Mouse (Mus musculus) heart, postnatal 25 days (tissue): ENCODE results near the gene Smim12. TPM values are rescaled to one million over a fixed set of nuclear protein-coding genes. Genes with fewer than 3 reads are reported as not detected.

Experiments
- DNase-seq: peaks from one replicate; pipeline ENCODE4 v3.0.0; 2022; ENCODE audit warnings: low spot score
- intact Hi-C: fragments of 180-260 bp; cut with DNase I; formaldehyde crosslinking; loops from one replicate; pipeline ENCODE4 v1.15.1; 2025
- total RNA-seq, 2 experiments: library from RNA; stranded (reverse); gene quantifications; 2 replicates each; pipeline ENCODE4 v1.2.3; 2021

Smim12 gene
- total RNA-seq, 2 experiments from 2014 or later = 49.2 to 50.6 TPM

DNA sequence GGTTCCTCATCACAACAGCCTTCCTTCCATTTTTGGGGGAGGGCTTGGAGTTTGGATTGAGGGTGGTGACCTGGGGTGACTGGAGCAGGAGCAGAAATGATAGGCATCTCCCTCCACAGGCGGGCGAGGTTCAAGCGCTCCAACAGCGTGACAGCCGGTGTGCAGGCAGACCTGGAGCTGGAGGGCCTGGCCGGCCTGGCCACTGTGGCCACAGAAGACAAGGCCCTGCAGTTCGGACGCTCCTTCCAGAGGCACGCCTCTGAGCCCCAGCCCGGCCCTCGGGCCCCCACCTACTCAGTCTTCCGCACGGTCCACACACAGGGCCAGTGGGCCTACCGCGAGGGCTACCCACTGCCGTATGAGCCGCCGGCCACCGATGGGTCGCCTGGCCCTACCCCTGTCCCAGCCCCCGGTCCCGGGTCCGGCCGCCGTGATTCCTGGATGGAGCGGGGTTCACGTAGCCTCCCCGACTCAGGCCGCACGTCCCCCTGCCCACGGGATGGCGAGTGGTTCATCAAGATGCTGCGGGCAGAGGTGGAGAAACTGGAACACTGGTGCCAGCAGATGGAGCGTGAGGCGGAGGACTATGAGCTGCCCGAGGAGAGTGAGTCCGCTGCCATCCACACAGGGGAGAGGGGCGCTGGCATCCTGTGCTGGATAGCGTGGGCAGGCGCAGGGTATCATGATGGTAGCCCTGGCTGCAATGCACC, 10.0 kb upstream of the Smim12 start:
- intact Hi-C loops = loop anchor here (2.0 kb wide), 1 partner anchor 85 kb away; no protein-coding TSS in a partner anchor
- DNase-seq = no peak

DNA sequence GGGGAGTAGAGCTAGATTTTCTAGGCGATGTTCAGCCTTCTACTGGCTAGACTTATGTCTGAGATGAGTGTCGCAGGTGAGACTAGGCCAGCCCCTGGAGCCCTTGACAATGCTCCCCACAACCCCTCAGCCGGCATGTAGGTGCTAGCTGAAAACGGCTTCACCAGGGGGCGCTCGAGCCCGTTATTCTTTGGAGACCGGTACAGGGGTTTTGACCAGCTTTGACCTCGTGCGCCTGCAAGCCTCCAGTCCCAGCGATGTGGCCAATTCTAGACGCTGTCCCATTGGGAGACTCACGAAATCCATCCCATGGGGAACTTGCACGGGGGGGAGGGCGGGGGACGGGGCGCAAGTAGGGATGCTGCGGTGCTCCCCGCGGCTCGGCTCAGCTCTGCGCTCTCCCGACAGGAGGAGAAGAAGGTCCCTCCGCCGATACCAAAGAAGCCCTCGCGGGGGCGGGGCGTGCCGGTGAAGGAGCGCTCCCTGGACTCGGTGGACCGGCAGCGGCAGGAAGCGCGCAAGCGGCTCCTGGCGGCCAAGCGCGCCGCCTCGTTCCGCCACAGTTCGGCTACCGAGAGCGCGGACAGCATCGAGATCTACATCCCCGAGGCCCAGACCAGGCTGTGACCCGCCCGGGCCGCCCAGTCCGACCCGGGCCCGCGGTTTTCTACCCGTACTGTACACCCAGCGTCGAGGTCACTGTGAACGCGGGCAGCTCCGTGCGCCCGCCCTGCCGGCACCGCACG, 7.7 kb upstream of the Smim12 start:
- peak; percentile 53 for DNase-seq
- intact Hi-C loops = loop anchor here (1.0 to 2.0 kb wide), 2 partner anchors 83 to 88 kb away; no protein-coding TSS in a partner anchor

DNA sequence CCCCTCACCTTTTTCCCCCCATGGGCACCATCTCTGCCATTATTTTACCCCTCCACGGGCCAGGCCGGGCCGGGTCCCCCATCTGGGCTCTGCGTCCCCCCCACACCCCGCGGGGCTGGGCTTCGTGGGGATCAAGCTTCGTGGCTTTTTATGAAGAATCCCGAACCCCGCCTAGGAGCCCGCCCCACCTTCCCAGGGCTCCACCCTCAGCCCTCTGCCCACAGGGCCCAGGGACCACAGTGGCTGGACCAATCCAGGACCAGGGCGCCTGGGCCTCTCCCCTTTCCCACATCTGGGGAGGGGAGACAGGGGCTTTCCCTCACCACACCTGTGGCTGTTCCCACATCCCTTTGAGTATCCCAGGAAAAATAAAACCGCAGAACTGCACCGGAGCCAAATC, 7.0 kb upstream of the Smim12 start:
- no peak for DNase-seq
- intact Hi-C loops = no loop called here

DNA sequence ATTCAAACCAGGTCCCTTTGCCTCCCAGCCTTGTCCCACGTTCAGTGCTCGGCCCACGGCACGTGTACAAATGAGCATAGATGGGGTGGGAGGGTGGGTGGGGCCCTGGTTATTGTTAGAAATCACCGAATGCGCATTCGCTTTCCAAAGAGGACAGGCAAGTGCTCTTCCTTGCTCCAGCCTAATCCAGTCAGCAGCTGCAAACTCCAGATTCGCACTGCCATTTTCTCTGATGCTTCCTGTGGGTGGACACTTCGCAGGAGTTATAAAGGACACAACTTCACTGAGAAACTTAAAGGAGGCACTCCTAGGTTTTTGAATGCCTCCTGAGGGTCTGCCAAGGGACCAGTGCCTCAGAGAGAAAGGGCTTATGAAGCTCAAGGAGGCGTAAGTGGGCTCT, 6.3 kb upstream of the Smim12 start:
- intact Hi-C loops = no loop called here
- DNase-seq = no peak

DNA sequence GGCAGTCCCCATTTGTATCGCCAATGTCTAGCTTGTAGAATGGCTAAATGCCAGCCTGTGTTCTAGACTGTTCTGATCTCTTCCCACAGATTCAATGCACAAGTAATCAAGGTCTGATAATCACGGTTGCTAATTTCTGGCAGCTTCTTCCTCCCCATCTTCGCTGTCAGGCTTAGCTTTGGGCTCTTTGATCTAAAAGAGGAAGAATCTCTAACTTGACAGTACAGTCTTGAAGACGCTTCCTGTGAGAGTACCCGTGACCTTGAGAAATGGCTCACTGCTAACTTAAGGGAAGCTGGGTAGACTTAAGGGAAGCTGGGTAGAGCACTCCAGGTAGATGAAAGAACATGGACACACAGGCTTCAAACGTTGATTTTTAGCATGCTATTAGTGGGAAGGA, 888 bp upstream of the Smim12 start:
- DNase-seq = no peak
- intact Hi-C loops = loop anchor here (10.0 kb wide), 3 partner anchors 168 to 688 kb away; partner anchors contain the start of genes Clspn, Sfpq and Zmym6

DNA sequence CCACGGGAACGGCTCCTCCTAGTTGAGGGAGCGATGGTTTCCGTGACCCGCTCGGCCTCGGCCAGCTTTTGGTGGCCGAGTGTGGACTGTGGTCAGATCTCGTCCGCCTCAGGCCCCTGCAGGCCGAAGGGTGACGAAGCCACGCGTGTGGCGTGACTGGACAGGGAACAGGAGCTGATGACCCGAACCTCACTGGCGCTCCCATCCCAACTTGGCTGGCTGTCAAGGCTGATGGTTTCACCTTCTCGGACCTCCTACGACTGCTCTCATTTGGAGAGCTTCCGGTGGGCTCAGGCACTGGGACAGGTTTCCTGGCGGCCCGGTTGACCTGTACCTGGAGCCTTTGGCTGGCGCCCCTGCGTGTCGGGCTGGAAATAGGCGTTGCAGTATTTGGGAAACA, 369 bp downstream of the Smim12 start:
- intact Hi-C loops = loop anchor here (10.0 kb wide), 3 partner anchors 169 to 689 kb away; partner anchors contain the start of genes Clspn, Sfpq and Zmym6
- no peak for DNase-seq

DNA sequence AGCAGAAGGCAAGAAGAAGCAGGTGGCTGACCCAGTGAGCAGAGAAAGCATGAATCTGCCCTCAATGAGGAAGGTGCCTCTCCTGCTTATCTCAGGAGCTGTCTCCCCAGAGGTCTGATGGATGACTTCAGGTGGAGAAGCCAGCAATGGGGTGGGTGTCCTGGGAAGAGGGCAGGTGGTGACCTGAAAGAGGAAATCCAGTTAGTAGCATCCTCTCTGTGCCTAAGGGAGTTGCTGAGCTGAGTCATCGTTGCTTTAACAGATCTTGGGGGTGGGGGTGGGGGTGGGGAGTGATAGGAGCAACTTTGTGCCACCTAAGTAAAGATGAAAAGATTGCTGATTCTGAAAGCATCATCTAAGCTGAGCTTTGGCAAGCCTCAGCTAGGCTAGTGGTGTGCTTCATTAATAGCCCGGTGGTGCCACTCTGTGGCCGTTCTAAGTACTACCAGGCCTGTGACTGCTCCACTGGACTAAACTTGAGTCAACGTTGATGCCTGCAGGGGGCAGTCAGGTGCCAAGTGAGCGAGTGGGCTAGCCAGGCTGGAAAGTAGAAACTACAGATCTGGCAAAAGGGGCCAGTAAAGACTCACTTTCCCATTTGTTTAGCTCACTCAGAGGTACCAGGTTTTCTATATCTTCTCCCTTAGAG, 6.2 kb downstream of the Smim12 start:
- peak; percentile 83 for DNase-seq
- intact Hi-C loops = loop anchor here (1.0 to 10.0 kb wide), 5 partner anchors 67 to 695 kb away; partner anchors contain the start of genes Clspn, Psmb2, Sfpq and Zmym6

DNA sequence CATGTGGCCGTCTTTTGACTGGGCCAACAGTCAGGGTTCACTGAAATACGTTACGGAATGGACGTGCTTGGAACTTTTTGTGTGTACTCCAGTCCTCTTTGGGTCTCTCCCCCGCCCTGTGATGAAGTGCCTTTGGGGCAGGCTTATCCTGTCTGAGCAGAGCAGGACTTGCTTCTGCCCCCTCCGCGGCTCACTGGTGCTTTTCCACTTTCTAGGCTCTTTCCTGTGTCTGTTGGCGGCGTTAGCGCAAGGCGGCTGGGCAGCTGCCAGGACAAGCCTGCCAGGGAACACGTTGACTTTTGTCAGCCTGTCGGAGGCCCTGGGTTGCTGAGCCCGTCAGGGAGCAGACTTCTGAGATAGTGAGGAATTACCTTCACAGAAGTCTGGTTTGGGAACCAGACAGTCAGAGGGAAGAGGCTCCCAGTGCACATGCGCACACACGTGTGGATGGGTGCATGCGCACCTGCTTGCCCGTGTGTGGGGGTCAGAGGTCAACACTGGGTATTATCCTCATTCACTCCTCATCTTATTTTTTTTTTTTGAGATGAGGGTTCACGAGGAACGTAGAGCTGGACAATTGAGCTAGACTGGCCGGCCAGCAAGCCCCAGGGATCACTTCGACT, 8.5 kb downstream of the Smim12 start:
- DNase-seq = peak; percentile 82
- intact Hi-C loops = loop anchor here (10.0 kb wide), 1 partner anchor 577 kb away; the partner anchor contains the start of gene Psmb2

DNA sequence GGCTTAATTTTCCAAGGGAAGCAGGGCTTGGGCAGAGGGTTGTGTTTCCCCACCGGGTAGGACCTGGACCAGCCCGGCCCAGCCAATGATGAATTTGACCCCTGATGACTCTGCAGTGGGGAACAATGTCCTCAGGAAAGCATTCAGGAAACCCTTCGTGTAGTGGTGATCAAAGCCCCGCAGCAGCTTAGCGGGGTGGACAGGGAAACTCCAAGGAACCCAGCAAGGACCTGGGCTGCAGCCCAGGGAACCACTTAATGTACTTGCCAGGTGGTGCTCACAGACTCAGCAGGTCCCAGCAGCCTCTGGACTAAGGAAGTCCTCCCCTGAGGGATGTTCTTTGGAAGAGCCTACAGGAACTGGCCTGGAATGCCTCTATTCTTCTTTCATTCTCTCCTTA, 13.2 kb downstream of the Smim12 start:
- DNase-seq = peak; percentile 41
- intact Hi-C loops = loop anchor here (10.0 kb wide), 1 partner anchor 582 kb away; the partner anchor contains the start of gene Psmb2

DNA sequence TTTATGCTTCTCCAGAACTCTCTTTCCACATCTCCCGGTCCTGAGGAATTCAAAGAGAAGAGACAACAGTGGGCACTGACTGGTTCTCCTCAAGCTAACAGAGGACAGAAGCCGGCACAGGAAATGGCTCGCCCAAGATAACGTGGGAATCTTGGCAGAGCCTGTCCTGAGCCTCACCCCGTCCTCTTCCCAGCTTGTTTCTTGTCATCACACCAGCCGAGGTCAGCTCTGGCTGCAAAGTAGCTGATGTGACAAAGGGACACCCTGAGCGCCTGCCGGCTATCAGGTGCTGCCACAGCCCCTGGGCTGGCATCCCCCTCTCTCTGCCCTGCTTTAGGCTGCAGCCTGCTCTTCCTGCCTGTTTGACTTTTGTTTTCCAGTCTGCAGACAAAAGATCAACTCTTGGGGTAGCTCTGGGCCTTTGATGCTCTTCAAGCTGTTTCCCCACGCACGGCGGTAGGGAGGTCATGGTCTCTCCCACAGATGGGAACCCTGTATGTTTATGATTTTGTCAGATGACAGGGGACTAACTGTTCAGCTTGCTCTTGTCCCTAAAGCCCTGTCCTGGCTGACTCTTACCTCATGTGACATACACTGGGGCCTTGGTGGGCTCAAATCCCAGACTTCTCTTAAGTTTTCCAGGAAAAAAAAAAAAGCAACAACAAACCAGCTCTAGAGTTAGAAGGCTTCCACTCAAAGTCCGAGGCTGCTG, 14.8 kb downstream of the Smim12 start:
- intact Hi-C loops = loop anchor here (2.0 to 10.0 kb wide), 2 partner anchors 18 to 584 kb away; partner anchors contain the start of gene Psmb2

DNA sequence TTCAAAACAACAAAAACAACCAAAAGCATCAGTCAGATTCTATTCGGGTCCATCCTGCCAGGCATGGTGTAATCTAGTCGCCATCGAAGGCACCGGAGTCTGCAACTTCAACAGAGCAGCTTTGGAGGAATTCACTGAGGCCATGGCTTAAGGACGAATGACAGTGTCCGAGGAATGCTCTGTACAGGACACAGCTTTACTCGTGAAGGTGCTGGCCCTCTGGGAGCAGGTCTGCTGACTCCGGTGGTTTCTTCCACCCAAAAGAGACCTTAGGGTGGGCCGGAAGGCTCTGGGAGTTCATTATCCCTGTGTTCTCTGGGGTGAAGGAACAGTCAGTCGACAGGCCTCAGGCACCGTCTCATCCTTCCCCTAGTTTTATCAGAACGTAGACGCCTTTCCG, 18.0 kb downstream of the Smim12 start:
- DNase-seq = no peak
- intact Hi-C loops = no loop called here

More for the DNA sequence above, 14.8 kb downstream of the Smim12 start:
- DNase-seq = peak; percentile 46

DNA sequence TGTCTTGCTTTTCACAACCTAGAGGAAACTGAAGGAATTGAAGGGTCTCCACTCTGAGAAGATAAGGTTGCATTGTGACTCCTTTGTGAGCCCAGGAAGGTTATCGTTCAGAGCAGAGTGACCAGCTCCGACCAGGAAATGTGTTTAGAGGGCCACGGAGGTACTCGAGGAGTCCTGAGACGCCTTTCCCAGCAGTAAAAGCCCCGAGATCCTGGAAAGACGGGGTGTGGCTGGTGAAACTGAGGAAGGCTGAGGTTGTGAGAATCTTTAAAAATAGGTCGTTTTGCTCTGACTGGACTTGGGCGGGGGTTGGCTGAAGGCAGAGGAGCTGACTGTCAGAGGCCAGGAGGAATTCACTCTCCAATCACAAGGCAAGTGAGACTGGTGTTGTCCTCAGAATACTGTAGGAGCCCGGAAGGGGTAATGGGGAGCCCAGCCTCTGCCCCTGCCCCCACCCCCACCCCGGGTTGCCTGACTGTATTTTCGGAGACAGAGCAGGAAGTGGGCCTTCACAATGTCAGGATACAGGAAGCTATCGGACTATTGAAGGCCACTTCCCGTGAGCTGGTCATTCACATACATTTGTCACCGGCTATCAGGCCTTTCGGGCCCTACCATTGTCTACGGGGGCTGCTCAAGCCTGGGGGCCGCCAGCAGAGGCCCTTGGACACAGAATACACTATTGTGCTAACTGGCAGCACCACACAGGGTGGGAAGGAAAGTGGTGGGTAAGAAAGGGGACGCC, 20.0 kb downstream of the Smim12 start:
- intact Hi-C loops = no loop called here
- no peak for DNase-seq

DNA sequence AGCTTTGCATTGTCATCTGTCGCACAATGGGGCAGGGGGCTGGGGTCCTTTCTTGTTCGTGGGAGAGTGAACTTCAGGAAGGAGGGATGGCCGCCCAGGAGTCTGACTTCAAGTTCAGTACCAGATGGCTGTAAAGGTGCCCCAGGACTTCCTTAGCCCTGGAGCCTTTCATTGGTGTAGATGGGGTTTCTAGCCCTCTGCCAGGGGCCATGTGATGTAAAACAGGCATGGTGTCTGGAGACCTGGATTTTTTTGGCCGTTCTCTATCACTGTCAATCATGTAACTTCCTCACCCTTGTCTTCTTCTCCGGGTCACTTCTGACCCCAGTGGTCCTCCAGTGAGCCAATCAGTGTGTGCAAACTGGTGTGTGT, 20.6 kb downstream of the Smim12 start:
- DNase-seq = no peak
- intact Hi-C loops = no loop called here

DNA sequence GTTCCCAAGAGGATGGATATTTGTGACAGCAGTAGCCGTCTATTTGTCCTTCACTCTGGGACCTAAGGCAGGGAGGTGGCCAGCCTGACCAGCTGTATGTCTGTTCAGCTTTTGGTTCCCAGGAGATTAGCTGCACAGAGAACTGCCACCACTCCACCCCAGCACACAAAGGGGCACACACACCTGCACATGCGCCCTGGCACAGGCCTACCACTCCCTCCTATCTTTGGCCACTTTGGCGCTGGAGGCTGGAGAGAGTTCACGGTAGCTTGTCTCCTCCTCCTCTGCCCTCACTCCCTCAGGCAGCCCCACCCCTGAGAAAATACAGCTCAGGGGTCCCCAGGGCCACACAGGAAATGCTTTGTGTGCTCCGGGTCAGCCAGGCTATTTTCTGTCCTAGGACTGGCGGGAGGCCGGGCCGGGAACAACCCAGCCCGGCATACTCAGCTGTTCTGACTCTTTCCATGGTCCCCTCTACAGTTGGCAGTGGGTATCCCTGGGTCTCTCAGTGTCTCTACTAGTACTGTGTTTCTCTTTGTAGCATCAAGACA, 34.9 kb downstream of the Smim12 start:
- DNase-seq = peak; percentile 68
- intact Hi-C loops = loop anchor here (2.0 kb wide), 1 partner anchor 34 kb away; no protein-coding TSS in a partner anchor

DNA sequence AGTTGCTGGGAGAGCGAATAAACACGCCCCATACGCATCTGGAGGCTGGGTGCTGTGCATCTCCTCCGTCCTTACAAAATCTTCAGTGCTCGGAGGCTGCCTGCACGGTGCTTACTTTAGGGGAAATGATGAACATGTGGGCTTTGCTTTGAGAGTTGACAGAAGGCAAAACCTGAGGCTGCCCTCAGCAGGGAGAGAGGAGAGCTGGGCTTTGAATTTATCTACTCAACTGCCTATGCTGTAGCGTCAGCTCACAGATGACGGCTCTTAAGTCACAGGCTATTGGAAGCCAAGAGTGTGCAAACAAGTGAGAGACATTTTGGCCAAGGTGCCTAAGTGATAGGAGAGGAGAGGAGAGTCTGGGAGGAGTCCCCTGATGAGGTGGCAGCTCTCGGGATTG, 35.7 kb downstream of the Smim12 start:
- intact Hi-C loops = loop anchor here (2.0 kb wide), 1 partner anchor 34 kb away; no protein-coding TSS in a partner anchor
- no peak for DNase-seq

DNA sequence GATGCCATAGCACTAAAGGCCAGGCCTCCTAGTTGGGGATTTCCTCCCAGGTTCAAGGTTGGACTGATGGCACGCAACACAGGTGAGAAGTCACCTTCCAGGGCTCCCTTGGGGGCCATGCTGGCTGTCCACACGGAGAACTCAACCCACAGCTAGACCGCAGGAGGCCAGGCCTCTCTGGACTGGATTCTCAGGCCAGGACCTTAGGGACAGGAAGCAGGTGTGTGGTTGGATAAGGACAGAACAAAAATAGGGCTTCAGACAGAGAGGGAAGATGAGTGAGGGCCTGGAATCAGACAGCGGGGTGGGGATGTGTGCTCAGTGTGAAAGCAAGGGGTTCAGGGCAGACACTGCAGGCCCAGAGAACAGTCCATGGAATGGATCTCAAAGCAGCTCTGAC, 43.3 kb downstream of the Smim12 start:
- intact Hi-C loops = no loop called here
- DNase-seq = no peak

DNA sequence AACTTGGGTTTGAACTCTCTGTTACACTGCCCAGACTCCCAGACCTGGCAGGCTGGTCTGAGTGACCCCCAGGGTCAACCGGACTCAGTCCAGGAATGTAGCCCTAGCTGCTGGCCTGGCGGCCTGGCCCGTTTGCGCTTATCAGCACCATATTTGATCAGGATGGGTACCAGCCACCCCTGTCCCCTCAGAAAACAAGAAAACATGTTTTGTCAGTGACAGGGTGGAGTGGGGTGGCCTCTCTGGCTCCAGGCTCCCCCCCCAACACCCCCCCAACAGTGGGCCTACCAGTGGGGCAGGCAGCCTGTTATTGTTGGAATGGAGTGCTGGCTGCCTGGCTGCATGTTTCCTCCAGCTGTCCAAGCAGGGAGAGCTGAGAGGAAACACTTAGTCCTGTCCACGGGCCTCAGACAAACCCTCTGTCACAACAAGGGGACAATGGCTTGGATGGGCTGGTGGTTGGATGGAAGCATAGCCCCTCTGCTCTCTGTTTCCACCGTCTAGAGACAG, 45.5 kb downstream of the Smim12 start:
- intact Hi-C loops = no loop called here
- DNase-seq = peak; percentile 75

DNA sequence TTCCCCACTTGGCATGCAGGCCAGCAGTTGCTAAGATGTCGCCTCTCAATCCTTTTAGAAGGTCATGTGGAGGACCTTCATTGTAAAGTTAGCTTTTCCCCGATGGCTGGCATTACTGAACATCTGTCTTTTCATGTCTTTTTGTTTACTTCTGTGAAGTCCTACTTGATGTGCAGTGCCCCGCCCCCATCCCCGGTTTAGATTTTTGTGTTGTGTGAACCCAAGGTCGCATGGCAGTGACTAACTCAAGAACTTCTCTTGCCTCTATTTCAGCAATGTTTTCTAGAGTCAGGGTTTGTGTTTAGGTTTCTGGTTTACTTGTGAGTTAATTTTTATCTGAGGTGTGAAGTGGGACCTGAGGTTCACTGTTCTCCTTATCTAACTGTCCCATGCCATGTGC, 49.0 kb downstream of the Smim12 start:
- intact Hi-C loops = no loop called here
- DNase-seq = no peak
